Mouse (Mus musculus): Measurements from ENCODE around the gene Gm45261. TPM values are rescaled to one million over a fixed set of nuclear protein-coding genes. Genes with fewer than 3 reads are reported as not detected.
A peak's percentile ranks its signal among the peaks of the same experiment; 100 is the strongest.

Gene Gm45261
- total and polyA plus RNA-seq, 3 experiments = not detected

GRCm38 (mm10) chr1:80418321-80419045 is 42.8 kb downstream of the Gm45261 start (continued):
- TF ChIP-seq GABPA (IDR thresholded peaks at IDR 0.05; ENCODE audit: insufficient replicate concordance, low read depth, low read length) = no peak
- TF ChIP-seq NRF1 (IDR thresholded peaks at IDR 0.05; ENCODE audit: low read depth, low read length) = no peak
- TF ChIP-seq CHD1 (IDR thresholded peaks at IDR 0.05; ENCODE audit: low read depth, low read length) = no peak
- no peak for TF ChIP-seq PAX5 (IDR thresholded peaks at IDR 0.05; ENCODE audit: low read length)
- no peak for TF ChIP-seq E2F4 (IDR thresholded peaks at IDR 0.05; ENCODE audit: insufficient replicate concordance, low read depth, low read length)
- TF ChIP-seq JUND (conservative IDR thresholded peaks at IDR 0.05; ENCODE audit: low read depth, low read length) = no peak; the same call in 1 of the 2 replicates
- no peak for TF ChIP-seq CTCF (conservative IDR thresholded peaks at IDR 0.05 in 1 of 2, IDR thresholded peaks at IDR 0.05 in 1 of 2; ENCODE audit: low read depth in 2 of 2, low read length in 2 of 2)
- TF ChIP-seq JUN (IDR thresholded peaks at IDR 0.05; ENCODE audit: insufficient read depth, low read depth, low read length) = peak; percentile 32
- no peak for TF ChIP-seq USF2 (conservative IDR thresholded peaks at IDR 0.05; ENCODE audit: low read depth, low read length)
- no peak for TF ChIP-seq MAX (IDR thresholded peaks at IDR 0.05; ENCODE audit: low read length)
- peak; percentile 64; the same call in 1 of the 2 replicates for TF ChIP-seq SIN3A (IDR thresholded peaks at IDR 0.05; ENCODE audit: low read length)
- TF ChIP-seq RCOR1 (conservative IDR thresholded peaks at IDR 0.05; ENCODE audit: low read depth, low read length) = peak; percentile 87; the same call in 1 of the 2 replicates
- no peak for TF ChIP-seq NELFE (IDR thresholded peaks at IDR 0.05; ENCODE audit: low read depth, low read length)

GRCm38 (mm10) chr1:80416329-80416728 is 44.9 kb downstream of the Gm45261 start:
- dilution Hi-C loops (cut with MboI; ENCODE audit: extremely low pct_ligation_motif_present, extremely low pct_unique_long_range_greater_than_20kb, low sequenced_read_pairs) = no loop called here
- Histone ChIP-seq H3K9ac (ENCODE audit: insufficient read depth, low read depth) (peak overlapping the region; percentile 27; the same call in 1 of the 2 replicates), H3K9me3 (replicated peaks; ENCODE audit: low read length) (peaks cover under 1% of the 10 kb centered on the region), H3K27me3 (replicated peaks) (no peaks in the 10 kb centered on the region), H3K4me1 (ENCODE audit: control insufficient read depth in 1 of 2, insufficient read depth in 2 of 2) (peaks cover 25 to 83% of the 10 kb centered on the region in 2 experiments), H3K4me3 (replicated peaks in 1 of 3; ENCODE audit: low read depth in 2 of 3, low read length in 2 of 3, poor library complexity in 1 of 3) (no peak overlapping the region), H3K79me2 (replicated peaks; ENCODE audit: control insufficient read depth, extremely low read depth, insufficient read depth, poor library complexity, severe bottlenecking) (no peaks in the 10 kb centered on the region), H3K4me2 (ENCODE audit: insufficient read depth, low read depth, poor library complexity, severe bottlenecking) (peak overlapping the region; percentile 93), H3K27ac (ENCODE audit: insufficient read depth, low read depth) (peak overlapping the region; percentile 92), H3K36me3 (replicated peaks in 1 of 2; ENCODE audit: control insufficient read depth in 1 of 2, insufficient read depth in 1 of 2, low read length in 1 of 2) (peaks cover 0 to under 1% of the 10 kb centered on the region in 2 experiments)
- in situ Hi-C loops (cut with MboI; ENCODE audit: low pct_ligation_motif_present, low pct_unique_long_range_greater_than_20kb, low sequenced_read_pairs) = loop anchor here (10.0 kb wide), 1 partner anchor 232 kb away; no protein-coding TSS in a partner anchor
- peak; percentile 92 for DNase-seq (ENCODE audit: extremely low read depth)
- TF ChIP-seq MYC (IDR thresholded peaks at IDR 0.05; ENCODE audit: low read depth, low read length) (no peak), ZMIZ1 (IDR thresholded peaks at IDR 0.05; ENCODE audit: low read depth, low read length) (no peak), BHLHE40 (IDR thresholded peaks at IDR 0.05; ENCODE audit: low read depth, low read length) (peak; percentile 72; the same call in 1 of the 2 replicates), TBP (conservative IDR thresholded peaks at IDR 0.05; ENCODE audit: low read depth, low read length) (peak; percentile 86), SMC3 (IDR thresholded peaks at IDR 0.05; ENCODE audit: low read depth, low read length) (no peak), MXI1 (IDR thresholded peaks at IDR 0.05; ENCODE audit: low read depth, low read length) (no peak), JUND (conservative IDR thresholded peaks at IDR 0.05; ENCODE audit: low read depth, low read length) (peak; percentile 79), CTCF (conservative IDR thresholded peaks at IDR 0.05 in 1 of 2, IDR thresholded peaks at IDR 0.05 in 1 of 2; ENCODE audit: low read depth in 2 of 2, low read length in 2 of 2) (no peak), RAD21 (IDR thresholded peaks at IDR 0.05; ENCODE audit: low read depth, low read length) (no peak; the same call in none of the 2 replicates), E2F4 (IDR thresholded peaks at IDR 0.05; ENCODE audit: insufficient replicate concordance, low read depth, low read length) (no peak), IRF4 (IDR thresholded peaks at IDR 0.05; ENCODE audit: low read depth, low read length) (peak; percentile 48; the same call in 1 of the 2 replicates), UBTF (IDR thresholded peaks at IDR 0.05; ENCODE audit: low read depth, low read length) (no peak), MAFK (IDR thresholded peaks at IDR 0.05; ENCODE audit: insufficient replicate concordance, low read length) (peak; percentile 61; the same call in 1 of the 2 replicates), NELFE (IDR thresholded peaks at IDR 0.05; ENCODE audit: low read depth, low read length) (no peak), POLR2AphosphoS2 (IDR thresholded peaks at IDR 0.05; ENCODE audit: low read depth, low read length) (no peak), GABPA (IDR thresholded peaks at IDR 0.05; ENCODE audit: insufficient replicate concordance, low read depth, low read length) (no peak), MAX (IDR thresholded peaks at IDR 0.05; ENCODE audit: low read length) (no peak), USF2 (conservative IDR thresholded peaks at IDR 0.05; ENCODE audit: low read depth, low read length) (no peak), KAT2A (IDR thresholded peaks at IDR 0.05; ENCODE audit: insufficient replicate concordance, low read length) (no peak), USF1 (IDR thresholded peaks at IDR 0.05; ENCODE audit: low read depth, low read length) (no peak), ELF1 (IDR thresholded peaks at IDR 0.05; ENCODE audit: low read depth, low read length) (no peak), ZNF384 (IDR thresholded peaks at IDR 0.05; ENCODE audit: low read depth, low read length) (peak; percentile 97), RCOR1 (conservative IDR thresholded peaks at IDR 0.05; ENCODE audit: low read depth, low read length) (peak; percentile 91), ZC3H11A (IDR thresholded peaks at IDR 0.05; ENCODE audit: low read depth, low read length) (no peak), TCF12 (IDR thresholded peaks at IDR 0.05; ENCODE audit: low read depth, low read length) (peak; percentile 80), ETS1 (conservative IDR thresholded peaks at IDR 0.05; ENCODE audit: low read depth, low read length) (peak; percentile 75), MEF2A (IDR thresholded peaks at IDR 0.05; ENCODE audit: borderline replicate concordance, low read depth, low read length) (peak; percentile 97), POLR2A (IDR thresholded peaks at IDR 0.05; ENCODE audit: low read depth, low read length) (0 out of 2 replicates have a peak, but pooled peaks have one; percentile 18), HCFC1 (IDR thresholded peaks at IDR 0.05; ENCODE audit: low read depth, low read length) (peak; percentile 33)
